Mouse (Mus musculus) brain, embryonic 18.5 days (tissue): ENCODE results near the gene Cherp.

Experiments used
- DNase-seq: peaks from one replicate; pipeline ENCODE4 v3.0.0-alpha.2; 2012; ENCODE audit warnings: low read depth, low spot score

Gene Cherp

GRCm38 (mm10) chr8:72470684-72471083 is 4.3 kb downstream of the Cherp start:
- no peak for DNase-seq

GRCm38 (mm10) chr8:72469984-72470383 is 5.0 kb downstream of the Cherp start:
- no peak for DNase-seq

GRCm38 (mm10) chr8:72469243-72469642 is 5.8 kb downstream of the Cherp start:
- no peak for DNase-seq

GRCm38 (mm10) chr8:72464211-72464610 is 10.8 kb downstream of the Cherp start:
- DNase-seq = no peak

GRCm38 (mm10) chr8:72459881-72460533 is 15.0 kb downstream of the Cherp start:
- no peak for DNase-seq

- no peak for DNase-seq
Observed at GRCm38 (mm10) chr8:72458457-72458856, 16.6 kb downstream of the Cherp start.

GRCm38 (mm10) chr8:72457806-72458205 is 17.2 kb downstream of the Cherp start:
- DNase-seq = no peak

GRCm38 (mm10) chr8:72455317-72455716 is 19.7 kb downstream of the Cherp start:
- no peak for DNase-seq

GRCm38 (mm10) chr8:72453904-72454303 is 21.1 kb downstream of the Cherp start:
- DNase-seq = no peak

- DNase-seq = no peak
Observed at GRCm38 (mm10) chr8:72451516-72451915, 23.5 kb downstream of the Cherp start.

- DNase-seq = no peak
Observed at GRCm38 (mm10) chr8:72445071-72445470, 30.0 kb downstream of the Cherp start.

GRCm38 (mm10) chr8:72443994-72444350 is 31.1 kb downstream of the Cherp start:
- no peak for DNase-seq

GRCm38 (mm10) chr8:72443338-72443993 is 31.6 kb downstream of the Cherp start, which contains the start of the genes Calr3 and 1700030K09Rik:
Calr3 (minus strand) TSS chr8:72443870.
1700030K09Rik (plus strand) TSS chr8:72443880.
- DNase-seq = peak; percentile 96

GRCm38 (mm10) chr8:72438248-72439015 is 36.6 kb downstream of the Cherp start:
- DNase-seq = no peak

- no peak for DNase-seq
Observed at GRCm38 (mm10) chr8:72434952-72435351, 40.1 kb downstream of the Cherp start.

GRCm38 (mm10) chr8:72429676-72430075 is 45.4 kb downstream of the Cherp start:
- DNase-seq = no peak

- DNase-seq = no peak
Observed at GRCm38 (mm10) chr8:72422926-72423325, 52.1 kb downstream of the Cherp start.

- DNase-seq = peak; percentile 95
Observed at GRCm38 (mm10) chr8:72421362-72422335, 53.4 kb downstream of the Cherp start, which contains the start of gene Eps15l1. Eps15l1 (minus strand) TSS chr8:72421460.

GRCm38 (mm10) chr8:72420571-72421361 is 54.3 kb downstream of the Cherp start:
- DNase-seq = peak; percentile 8

- no peak for DNase-seq
Observed at GRCm38 (mm10) chr8:72418073-72418472, 57.0 kb downstream of the Cherp start.
